Comparison of ENCODE assay signal across 28 mouse cellular contexts in genomic region chr12:102581579-102582196, GRCm38 (mm10). TPM values are rescaled to one million over a fixed set of nuclear protein-coding genes. Genes with fewer than 3 reads are reported as not detected.
DNase-seq lines count a peak whose midpoint lies in the region; ATAC-seq and TF ChIP-seq lines count a peak whose summit lies in the region.
"Had no signal": no experiment of that assay in that cellular context is flagged by ENCODE, and none has a peak within 500 bp of the region (broad histone marks: within the 10 kb centered on the region; RNA-seq: fewer than 3 reads in every experiment).

No protein-coding gene starts in this region.

- no peak overlapping the region for H3K4me3 ChIP-seq in stomach, postnatal 0 days (ENCODE audit: low read depth, low read length)
- H3K4me3 ChIP-seq: forebrain, embryonic 10.5 days; heart, embryonic 10.5 days; hindbrain, embryonic 10.5 days; limb, embryonic 10.5 days; liver, embryonic 15.5 days; lung, embryonic 15.5 days; midbrain, embryonic 12.5 days had no signal

- H3K9me3 ChIP-seq in stomach, postnatal 0 days (ENCODE audit: control insufficient read depth, low read length), result no peaks in the 10 kb centered on the region
- H3K9me3 ChIP-seq: forebrain, embryonic 10.5 days; heart, embryonic 10.5 days; hindbrain, embryonic 10.5 days; limb, embryonic 10.5 days; liver, embryonic 15.5 days; lung, embryonic 15.5 days; midbrain, embryonic 12.5 days had no signal

- 0 out of 2 replicates have a peak, but pooled peaks have one; percentile 38 for ATAC-seq in megakaryocyte progenitor cell, adult 5-6 weeks (replicated peaks; ENCODE audit: poor library complexity)
- no peak for ATAC-seq in stomach, postnatal 0 days (ENCODE audit: low FRiP score, low TSS enrichment)
- ATAC-seq: hindbrain, postnatal 0 days had no signal

- no peak overlapping the region for H3K4me2 ChIP-seq in stomach, postnatal 0 days (replicated peaks; ENCODE audit: low read depth)
- H3K4me2 ChIP-seq: liver, embryonic 15.5 days; lung, embryonic 15.5 days; midbrain, embryonic 12.5 days had no signal

- peak; percentile 46 for DNase-seq in A20 (ENCODE audit: low read depth, low spot score)
- DNase-seq in B cell, adult 2 months, result peak; percentile 33 to 43
- DNase-seq in T-cell, adult 2 months (ENCODE audit: low spot score), result peak; percentile 9
- no peak for DNase-seq in stomach, postnatal 0 days (ENCODE audit: low spot score)
- DNase-seq in kidney, adult 18-20 months, result no peak
- no peak for DNase-seq in testis, postnatal 10 days (ENCODE audit: low spot score)
- DNase-seq: cerebellum, adult 11-12 months; kidney, adult 9 months; kidney, postnatal 14 days; liver; right cerebral cortex, postnatal 14 days; spleen, adult 18-20 months; thymus, adult 18-20 months; thymus, postnatal 36 days had no signal

- no peak overlapping the region for H3K9ac ChIP-seq in stomach, postnatal 0 days (ENCODE audit: low read length)
- H3K9ac ChIP-seq: liver, embryonic 15.5 days; lung, embryonic 15.5 days; midbrain, embryonic 12.5 days had no signal

- H3K27ac ChIP-seq in stomach, postnatal 0 days (replicated peaks), result no peak overlapping the region
- H3K27ac ChIP-seq: forebrain, embryonic 10.5 days; heart, embryonic 10.5 days; hindbrain, embryonic 10.5 days; hindbrain, postnatal 0 days; limb, embryonic 10.5 days; liver, embryonic 15.5 days; lung, embryonic 15.5 days; macrophage; midbrain, embryonic 12.5 days had no signal

- 0 out of 2 replicates have a peak, but pooled peaks cover 5% of the 10 kb centered on the region for H3K36me3 ChIP-seq in stomach, postnatal 0 days (ENCODE audit: control insufficient read depth, insufficient read depth, low read length)
- H3K36me3 ChIP-seq: heart, embryonic 10.5 days; liver, embryonic 15.5 days; lung, embryonic 15.5 days; midbrain, embryonic 12.5 days had no signal

- no peaks in the 10 kb centered on the region for H3K4me1 ChIP-seq in stomach, postnatal 0 days (replicated peaks; ENCODE audit: control insufficient read depth, insufficient read depth)
- H3K4me1 ChIP-seq: hindbrain, embryonic 10.5 days; limb, embryonic 10.5 days; liver, embryonic 15.5 days; lung, embryonic 15.5 days; midbrain, embryonic 12.5 days had no signal

- no peak for TF ChIP-seq CTCF in stomach, postnatal 0 days (IDR thresholded peaks at IDR 0.05; ENCODE audit: low read depth)

- 65% methylated on average over 5 of the region's 5 CpGs for WGBS in stomach, postnatal 0 days

- TF ChIP-seq EP300 in stomach, postnatal 0 days (optimal IDR thresholded peaks at IDR 0.05), result no peak

- no peaks in the 10 kb centered on the region for H3K27me3 ChIP-seq in stomach, postnatal 0 days (ENCODE audit: control insufficient read depth, insufficient read depth, low read length)
- H3K27me3 ChIP-seq: liver, embryonic 15.5 days; lung, embryonic 15.5 days; midbrain, embryonic 12.5 days had no signal

RNA-seq across cellular contexts. Expression of gene Chga, which starts 26.9 kb away (rescaled TPM):
- not detected in 2 replicates for total RNA-seq in megakaryocyte progenitor cell, adult 5-6 weeks (2015)
- not detected in 2 replicates for total RNA-seq in megakaryocyte progenitor cell, adult 5-6 weeks (2017)
- polyA plus RNA-seq in stomach, postnatal 0 days (2015; fragmentation: Nextera tagmentation; extraction: Ambion mirVana), result 28.9 and 33.2 TPM in 2 replicates
- total RNA-seq: gastrocnemius, adult 8-10 months; granulocyte monocyte progenitor cell, adult 5-6 weeks; monocyte, adult 5-6 weeks had no signal
- polyA plus RNA-seq: heart, postnatal 0 days; macrophage had no signal

Comparison
In these comparisons a context has a peak if more than half of its experiments do, and no peak if none do; other contexts are left out.
1. DNase-seq: peak in A20 (single experiment), B cell, adult 2 months (2 of 2) and T-cell, adult 2 months (single experiment); none in stomach, postnatal 0 days (single experiment), kidney, adult 18-20 months (single experiment) and testis, postnatal 10 days (single experiment).